ENCODE assay signal across 9 mouse cellular contexts in the genomic region with DNA sequence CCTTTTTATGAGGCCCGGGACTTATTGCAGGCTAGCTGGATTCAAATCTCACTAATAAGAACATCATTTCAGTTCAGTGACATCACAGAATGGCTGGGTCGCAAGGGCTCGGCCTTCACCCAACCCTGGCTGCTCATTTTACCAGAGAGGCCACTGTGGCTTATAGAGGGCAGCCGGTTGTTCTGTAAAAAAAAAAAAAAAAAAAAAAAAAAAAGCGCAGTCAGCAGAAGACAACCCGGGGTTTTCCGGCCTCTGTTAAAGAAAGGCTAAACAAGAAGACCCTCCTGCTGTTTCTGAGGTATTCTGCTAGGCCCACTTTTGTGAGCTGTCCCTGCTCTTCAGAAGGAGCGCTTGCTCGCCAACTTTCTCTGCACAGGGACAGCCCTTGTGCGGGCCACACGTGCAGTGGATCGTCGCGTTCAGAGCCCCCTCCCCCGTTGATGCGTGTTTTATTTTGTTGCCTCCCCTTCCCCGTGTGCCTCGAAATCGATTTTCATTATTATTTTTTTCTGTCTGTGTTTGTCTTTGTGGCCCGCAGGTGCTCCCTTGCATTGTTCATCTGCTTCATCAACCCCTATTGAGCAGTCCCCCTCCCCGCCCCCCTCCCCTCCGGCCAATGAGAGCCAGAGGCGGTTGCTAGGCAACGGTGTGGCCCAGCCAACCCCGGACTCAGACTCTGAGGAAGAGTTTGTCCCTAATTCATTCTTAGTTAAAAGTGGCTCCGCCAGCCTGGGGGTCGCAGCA.
A peak's percentile ranks its signal among the peaks of the same experiment; 100 is the strongest.
DNase-seq lines count a peak whose midpoint lies in the region; ATAC-seq and TF ChIP-seq lines count a peak whose summit lies in the region.
"Had no signal": no experiment of that assay in that cellular context is flagged by ENCODE, and none has a peak within 500 bp of the region (broad histone marks: within the 10 kb centered on the region; RNA-seq: fewer than 3 reads in every experiment).

No protein-coding gene starts in this region.

- no peak overlapping the region for H3K27ac ChIP-seq in heart, embryonic 13.5 days (replicated peaks)
- no peak overlapping the region for H3K27ac ChIP-seq in heart, adult 2 months
- H3K27ac ChIP-seq in ES-E14 (ENCODE audit: insufficient read depth, low read depth, low read length, poor library complexity, severe bottlenecking), result no peak overlapping the region
- H3K27ac ChIP-seq in embryonic facial prominence, embryonic 10.5 days (replicated peaks), result peak overlapping the region; percentile 87
- no peak overlapping the region for H3K27ac ChIP-seq in hindbrain, embryonic 16.5 days (ENCODE audit: low read depth, low read length)
- no peak overlapping the region; the same call in 1 of the 2 replicates for H3K27ac ChIP-seq in midbrain, embryonic 11.5 days (ENCODE audit: low read depth, low read length)

- no peak for DNase-seq in heart, adult 2 months
- DNase-seq in ES-E14 (ENCODE audit: low read depth, low spot score), result peak; percentile 68
- DNase-seq in embryonic facial prominence, embryonic 10.5 days (ENCODE audit: low spot score), result peak; percentile 94
- peak; percentile 97 for DNase-seq in midbrain, embryonic 11.5 days (ENCODE audit: low spot score, missing footprints)
- DNase-seq in spleen, postnatal 36 days (ENCODE audit: low spot score in 2 of 2), result no peak

- ATAC-seq in heart, embryonic 13.5 days (ENCODE audit: extremely low read depth, insufficient number of reproducible peaks, low FRiP score, low TSS enrichment), result no peak
- ATAC-seq in hindbrain, embryonic 16.5 days, result peak; percentile 95
- ATAC-seq in midbrain, embryonic 11.5 days (ENCODE audit: low FRiP score), result peak; percentile 95
- ATAC-seq in megakaryocyte-erythroid progenitor cell, adult 5-6 weeks (replicated peaks; ENCODE audit: low FRiP score, low TSS enrichment, poor library complexity, severe bottlenecking), result no peak
- ATAC-seq: Patski had no signal

- peak overlapping the region; percentile 71 for H3K4me2 ChIP-seq in heart, embryonic 13.5 days
- H3K4me2 ChIP-seq in hindbrain, embryonic 16.5 days (ENCODE audit: low read length), result peak overlapping the region; percentile 75
- peak overlapping the region; percentile 69 for H3K4me2 ChIP-seq in midbrain, embryonic 11.5 days

- no peaks in the 10 kb centered on the region for H3K79me2 ChIP-seq in heart, adult 2 months (replicated peaks; ENCODE audit: control insufficient read depth, insufficient read depth, low read length)

- peaks cover 39% of the 10 kb centered on the region for H3K4me1 ChIP-seq in heart, embryonic 13.5 days
- H3K4me1 ChIP-seq in heart, adult 2 months (ENCODE audit: control insufficient read depth, insufficient read depth, low read length), result no peaks in the 10 kb centered on the region
- peaks cover 2 to 5% of the 10 kb centered on the region in 2 experiments; a peak in 2 of 4 replicates for H3K4me1 ChIP-seq in ES-E14 (ENCODE audit: control insufficient read depth in 2 of 2, insufficient read depth in 2 of 2, low read length in 2 of 2, poor library complexity in 1 of 2)
- H3K4me1 ChIP-seq in embryonic facial prominence, embryonic 10.5 days, result peaks cover 63% of the 10 kb centered on the region
- peaks cover 11% of the 10 kb centered on the region for H3K4me1 ChIP-seq in hindbrain, embryonic 16.5 days (ENCODE audit: control insufficient read depth, insufficient read depth, low read depth, low read length)
- H3K4me1 ChIP-seq in midbrain, embryonic 11.5 days (ENCODE audit: control insufficient read depth, insufficient read depth, low read length), result peaks cover 38% of the 10 kb centered on the region

- intact Hi-C loops in heart, adult 2 months (cut with DNase I), result no loop called here

- no peak for TF ChIP-seq CTCF in heart, adult 2 months (IDR thresholded peaks at IDR 0.05)

- no peak for TF ChIP-seq EP300 in heart, adult 2 months (IDR thresholded peaks at IDR 0.05; ENCODE audit: insufficient read depth, low read depth, low read length)

- 5% methylated on average over 27 of the region's 27 CpGs for WGBS in heart, embryonic 13.5 days
- WGBS in heart, adult 2 months, result 9% methylated on average over 27 of the region's 27 CpGs
- 1% methylated on average over 27 of the region's 27 CpGs for WGBS in embryonic facial prominence, embryonic 10.5 days
- 2% methylated on average over 26 of the region's 27 CpGs for WGBS in hindbrain, embryonic 16.5 days
- under 1% methylated on average over 27 of the region's 27 CpGs for WGBS in midbrain, embryonic 11.5 days

- no peaks in the 10 kb centered on the region for H3K9me3 ChIP-seq in heart, embryonic 13.5 days
- no peaks in the 10 kb centered on the region for H3K9me3 ChIP-seq in ES-E14 (ENCODE audit: control insufficient read depth, insufficient read depth, low read depth, low read length)
- H3K9me3 ChIP-seq in embryonic facial prominence, embryonic 10.5 days, result no peaks in the 10 kb centered on the region
- H3K9me3 ChIP-seq in hindbrain, embryonic 16.5 days (ENCODE audit: control insufficient read depth, low read length), result no peaks in the 10 kb centered on the region
- no peaks in the 10 kb centered on the region for H3K9me3 ChIP-seq in midbrain, embryonic 11.5 days (ENCODE audit: control insufficient read depth, low read length)

- H3K9ac ChIP-seq in heart, embryonic 13.5 days, result 0 out of 2 replicates have a peak overlapping the region, but pooled peaks have one; percentile 52
- H3K9ac ChIP-seq in heart, adult 2 months (ENCODE audit: low read depth, low read length), result no peak overlapping the region
- H3K9ac ChIP-seq in ES-E14 (ENCODE audit: insufficient read depth, low read depth, low read length, poor library complexity, severe bottlenecking), result no peak overlapping the region
- peak overlapping the region; percentile 19 for H3K9ac ChIP-seq in hindbrain, embryonic 16.5 days (ENCODE audit: low read depth, low read length)
- peak overlapping the region; percentile 55; the same call in 1 of the 2 replicates for H3K9ac ChIP-seq in midbrain, embryonic 11.5 days (ENCODE audit: low read length)

- no peak for TF ChIP-seq POLR2A in heart, adult 2 months (IDR thresholded peaks at IDR 0.05; ENCODE audit: insufficient read depth, low read depth, low read length)

- H3K27me3 ChIP-seq in heart, embryonic 13.5 days (replicated peaks), result peaks cover 88% of the 10 kb centered on the region
- H3K27me3 ChIP-seq in heart, adult 2 months (ENCODE audit: control insufficient read depth, insufficient read depth, low read length), result peaks cover 3% of the 10 kb centered on the region
- peaks cover 59% of the 10 kb centered on the region for H3K27me3 ChIP-seq in embryonic facial prominence, embryonic 10.5 days (replicated peaks; ENCODE audit: low read depth, poor library complexity, severe bottlenecking)
- peaks cover 5% of the 10 kb centered on the region; the same call in 1 of the 2 replicates for H3K27me3 ChIP-seq in hindbrain, embryonic 16.5 days (replicated peaks; ENCODE audit: control insufficient read depth, insufficient read depth, low read length)
- peaks cover 35% of the 10 kb centered on the region for H3K27me3 ChIP-seq in midbrain, embryonic 11.5 days (ENCODE audit: control insufficient read depth, insufficient read depth, low read length)
- H3K27me3 ChIP-seq: Patski had no signal

- in situ Hi-C loops in ES-E14 (cut with MboI; ENCODE audit: low sequenced_read_pairs in 2 of 2, unreplicated experiment in 2 of 2), result no loop called here

- peak overlapping the region; percentile 45 for H3K4me3 ChIP-seq in heart, embryonic 13.5 days
- H3K4me3 ChIP-seq in heart, adult 2 months, result no peak overlapping the region
- H3K4me3 ChIP-seq in ES-E14 (ENCODE audit: insufficient read depth in 1 of 2, low read depth in 1 of 2, low read length in 2 of 2, poor library complexity in 1 of 2, severe bottlenecking in 1 of 2), result peak overlapping the region; percentile 37 to 57; a peak in 3 of 4 replicates
- H3K4me3 ChIP-seq in embryonic facial prominence, embryonic 10.5 days, result peak overlapping the region; percentile 60
- H3K4me3 ChIP-seq in hindbrain, embryonic 16.5 days (ENCODE audit: low read length), result peak overlapping the region; percentile 43
- H3K4me3 ChIP-seq in midbrain, embryonic 11.5 days (ENCODE audit: low read depth, low read length), result peak overlapping the region; percentile 41

- H3K36me3 ChIP-seq in heart, embryonic 13.5 days, result no peaks in the 10 kb centered on the region
- H3K36me3 ChIP-seq in heart, adult 2 months (ENCODE audit: control insufficient read depth, insufficient read depth, low read length), result no peaks in the 10 kb centered on the region
- no peaks in the 10 kb centered on the region for H3K36me3 ChIP-seq in ES-E14 (ENCODE audit: control insufficient read depth, insufficient read depth, low read length, poor library complexity, severe bottlenecking)
- no peaks in the 10 kb centered on the region for H3K36me3 ChIP-seq in embryonic facial prominence, embryonic 10.5 days (replicated peaks)
- H3K36me3 ChIP-seq in hindbrain, embryonic 16.5 days (ENCODE audit: control insufficient read depth, insufficient read depth, low read length), result no peaks in the 10 kb centered on the region
- H3K36me3 ChIP-seq in midbrain, embryonic 11.5 days (ENCODE audit: control insufficient read depth, insufficient read depth, low read length), result no peaks in the 10 kb centered on the region

TF ChIP-seq in ES-E14, 5 proteins besides CTCF, POLR2A, EP300 and RAD21:
- peak; percentile 95 for TF ChIP-seq MAFK (IDR thresholded peaks at IDR 0.05; ENCODE audit: insufficient read depth, low read depth, low read length)
- TF ChIP-seq HCFC1 (IDR thresholded peaks at IDR 0.05; ENCODE audit: borderline replicate concordance, insufficient read depth, low read length), result no peak
- TF ChIP-seq ZC3H11A (IDR thresholded peaks at IDR 0.05; ENCODE audit: borderline replicate concordance, low read depth, low read length), result no peak
- TF ChIP-seq ZNF384 (IDR thresholded peaks at IDR 0.05; ENCODE audit: low read depth, low read length), result peak; percentile 90
- TF ChIP-seq CHD2 (IDR thresholded peaks at IDR 0.05; ENCODE audit: low read depth, low read length), result no peak

Comparison
In these comparisons a context has a peak if more than half of its experiments do, and no peak if none do; other contexts are left out.
1. H3K9ac ChIP-seq: peak in heart, embryonic 13.5 days (single experiment), hindbrain, embryonic 16.5 days (single experiment) and midbrain, embryonic 11.5 days (single experiment); none in heart, adult 2 months (single experiment) and ES-E14 (single experiment).
2. ATAC-seq: peak in hindbrain, embryonic 16.5 days (single experiment) and midbrain, embryonic 11.5 days (single experiment); none in heart, embryonic 13.5 days (single experiment) and megakaryocyte-erythroid progenitor cell, adult 5-6 weeks (single experiment).
3. DNase-seq: peak in ES-E14 (single experiment), embryonic facial prominence, embryonic 10.5 days (single experiment) and midbrain, embryonic 11.5 days (single experiment); none in heart, adult 2 months (0 of 2) and spleen, postnatal 36 days (0 of 2).
4. Peak in every context shown above with its lines, with median percentiles within 50 percentile points of each other: H3K4me2 ChIP-seq.